Mouse (Mus musculus) heart, adult 2 months (tissue): ENCODE data around the gene Farsb. TPM values are rescaled to one million over a fixed set of nuclear protein-coding genes. Genes with fewer than 3 reads are reported as not detected.

Experiments used
- DNase-seq, 2 experiments: peaks; one replicate each; pipeline ENCODE4 v3.0.0; 2021
- H3K27ac ChIP-seq: fragments of 200-600 bp; 2 replicates; pipeline ENCODE4 v1.8.1; 2022
- H3K27me3 ChIP-seq: fragments of 200-500 bp; 2 replicates; pipeline ENCODE4 v1.6.1; 2012; ENCODE audit warnings: mild to moderate bottlenecking, low read length, inconsistent platforms, mixed read lengths; ENCODE audit not compliant: control insufficient read depth, insufficient read depth
- H3K36me3 ChIP-seq: fragments of 200-500 bp; 2 replicates; pipeline ENCODE4 v1.6.1; 2012; ENCODE audit warnings: low read length, inconsistent platforms; ENCODE audit not compliant: control insufficient read depth, insufficient read depth
- H3K4me1 ChIP-seq: fragments of 200-500 bp; 2 replicates; pipeline ENCODE4 v1.6.1; 2011; ENCODE audit warnings: low read length; ENCODE audit not compliant: control insufficient read depth, insufficient read depth
- H3K4me3 ChIP-seq: fragments of 200-600 bp; 2 replicates; pipeline ENCODE4 v1.8.1; 2022
- H3K79me2 ChIP-seq: fragments of 200-500 bp; replicated peaks from 2 replicates; pipeline ENCODE4 v1.6.1; 2012; ENCODE audit warnings: mild to moderate bottlenecking, inconsistent platforms, low read length, moderate library complexity, mixed read lengths; ENCODE audit not compliant: control insufficient read depth, insufficient read depth
- H3K9ac ChIP-seq: fragments of 200-500 bp; 2 replicates; pipeline ENCODE4 v1.6.1; 2012; ENCODE audit warnings: low read depth, mild to moderate bottlenecking, control low read depth, inconsistent platforms, low read length, mixed read lengths
- CTCF ChIP-seq: fragments of 200-600 bp; IDR thresholded peaks from 2 replicates; pipeline ENCODE4 v1.8.1; 2022; ENCODE audit warnings: antibody characterized with exemption, mild to moderate bottlenecking, moderate library complexity
- EP300 ChIP-seq: fragments of 200-500 bp; IDR thresholded peaks from 2 replicates; pipeline ENCODE4 v1.6.1; 2011; ENCODE audit warnings: low read depth, low read length, control low read depth; ENCODE audit not compliant: insufficient read depth
- POLR2A ChIP-seq: fragments of 200-500 bp; IDR thresholded peaks from 2 replicates; pipeline ENCODE4 v1.6.1; 2011; ENCODE audit warnings: mild to moderate bottlenecking, low read depth, low read length, control low read depth; ENCODE audit not compliant: insufficient read depth
- WGBS: fragments of 180-500 bp; shearing (Covaris S2); methylation state at CpG from one replicate; pipeline ENCODE4 v1.1.7; 2018; 5-methylcytosine and 5-hydroxymethylcytosine counted together
- intact Hi-C: fragments of 180-260 bp; cut with DNase I; formaldehyde crosslinking; loops from one replicate; pipeline ENCODE4 v1.15.1; 2025
- polyA plus RNA-seq: library from polyadenylated mRNA; depleted of rRNA; stranded (reverse); fragments of >200 nt; gene quantifications from 2 replicates; pipeline ENCODE4 v1.2.3, GENCODE M21; 2012
- total RNA-seq, 2 experiments: library from RNA; stranded (reverse); gene quantifications; 2 replicates each; pipeline ENCODE4 v1.2.3; 2021

Farsb gene
- total and polyA plus RNA-seq, 3 experiments: 18.6 to 49.1 (median 46.7) TPM

- H3K36me3 ChIP-seq: no peaks in the 10 kb centered on the region
Measured at GRCm38 (mm10) chr1:78446232-78446631, 42.5 kb downstream of the Farsb start.

GRCm38 (mm10) chr1:78443056-78443455 lies 45.6 kb downstream of the Farsb start:
- DNase-seq: no peak
- Histone ChIP-seq H3K9ac (no peak overlapping the region), H3K36me3 (no peaks in the 10 kb centered on the region), H3K27ac (no peak overlapping the region), H3K79me2 (no peaks in the 10 kb centered on the region), H3K27me3 (no peaks in the 10 kb centered on the region), H3K4me1 (no peaks in the 10 kb centered on the region), H3K4me3 (no peak overlapping the region)
- TF ChIP-seq POLR2A: no peak
- TF ChIP-seq EP300: no peak
- TF ChIP-seq CTCF: no peak
- WGBS: 93% methylated on average over 7 of the region's 7 CpGs
- intact Hi-C loops: no loop called here

More at GRCm38 (mm10) chr1:78446232-78446631, 42.5 kb downstream of the Farsb start:
- 88% methylated on average over 8 of the region's 8 CpGs for WGBS
- DNase-seq: no peak
- Histone ChIP-seq H3K27me3 (no peaks in the 10 kb centered on the region), H3K27ac (no peak overlapping the region), H3K9ac (no peak overlapping the region), H3K4me3 (no peak overlapping the region), H3K4me1 (no peaks in the 10 kb centered on the region), H3K79me2 (no peaks in the 10 kb centered on the region)
- TF ChIP-seq EP300: no peak
- no peak for TF ChIP-seq POLR2A
- TF ChIP-seq CTCF: no peak
- intact Hi-C loops: no loop called here

- Histone ChIP-seq H3K27ac (no peak overlapping the region), H3K27me3 (no peaks in the 10 kb centered on the region), H3K4me3 (no peak overlapping the region), H3K4me1 (peaks cover 3% of the 10 kb centered on the region; the same call in 1 of the 2 replicates), H3K79me2 (no peaks in the 10 kb centered on the region), H3K9ac (no peak overlapping the region), H3K36me3 (peaks cover 3% of the 10 kb centered on the region)
- 93% methylated on average over 8 of the region's 8 CpGs for WGBS
- intact Hi-C loops: no loop called here
- TF ChIP-seq CTCF (no peak), POLR2A (no peak), EP300 (no peak)
- no peak for DNase-seq
Measured at GRCm38 (mm10) chr1:78440716-78441115, 48.0 kb downstream of the Farsb start.

GRCm38 (mm10) chr1:78437150-78437549 lies 51.5 kb downstream of the Farsb start:
- Histone ChIP-seq H3K9ac (no peak overlapping the region), H3K4me1 (peaks cover 3% of the 10 kb centered on the region; the same call in 1 of the 2 replicates), H3K27ac (no peak overlapping the region), H3K36me3 (peaks cover 3% of the 10 kb centered on the region), H3K27me3 (no peaks in the 10 kb centered on the region), H3K79me2 (no peaks in the 10 kb centered on the region), H3K4me3 (no peak overlapping the region)
- TF ChIP-seq POLR2A: no peak
- no peak for TF ChIP-seq EP300
- no peak for TF ChIP-seq CTCF
- intact Hi-C loops: no loop called here
- 73% methylated on average over 3 of the region's 3 CpGs for WGBS
- DNase-seq: no peak

- H3K9ac ChIP-seq: no peak overlapping the region
- 96% methylated on average over 1 of the region's 1 CpGs for WGBS
- H3K27me3 ChIP-seq: no peaks in the 10 kb centered on the region
- no peaks in the 10 kb centered on the region for H3K79me2 ChIP-seq
- no peak overlapping the region for H3K27ac ChIP-seq
- intact Hi-C loops: no loop called here
- H3K4me3 ChIP-seq: no peak overlapping the region
- no peak for DNase-seq
- H3K4me1 ChIP-seq: peaks cover 3% of the 10 kb centered on the region; the same call in 1 of the 2 replicates
- TF ChIP-seq EP300 (no peak), CTCF (no peak), POLR2A (no peak)
- peaks cover 3% of the 10 kb centered on the region for H3K36me3 ChIP-seq
Measured at GRCm38 (mm10) chr1:78436445-78436844, 52.3 kb downstream of the Farsb start.

- Histone ChIP-seq H3K27me3 (no peaks in the 10 kb centered on the region), H3K36me3 (peaks cover 3% of the 10 kb centered on the region), H3K79me2 (no peaks in the 10 kb centered on the region), H3K4me3 (no peak overlapping the region), H3K27ac (no peak overlapping the region), H3K4me1 (peaks cover 3% of the 10 kb centered on the region; the same call in 1 of the 2 replicates), H3K9ac (no peak overlapping the region)
- 29% methylated on average over 2 of the region's 2 CpGs for WGBS
- TF ChIP-seq EP300 (no peak), CTCF (no peak), POLR2A (no peak)
- DNase-seq: no peak
- intact Hi-C loops: no loop called here
Measured at GRCm38 (mm10) chr1:78435967-78436366, 52.7 kb downstream of the Farsb start.
